Mouse (Mus musculus) cerebellum, adult 2 months (tissue): ENCODE data around the gene Gnai3.

Experiments used
- CTCF ChIP-seq: fragments of 200-500 bp; IDR thresholded peaks from 2 replicates; pipeline ENCODE4 v1.5.1; 2011; ENCODE audit warnings: low read depth, mild to moderate bottlenecking, control low read depth, low read length, moderate library complexity, borderline replicate concordance; ENCODE audit not compliant: insufficient read depth
- POLR2A ChIP-seq: fragments of 200-500 bp; IDR thresholded peaks from 2 replicates; pipeline ENCODE4 v1.6.1; 2011; ENCODE audit warnings: low read length, control low read depth, borderline replicate concordance; ENCODE audit not compliant: insufficient read depth

DNA sequence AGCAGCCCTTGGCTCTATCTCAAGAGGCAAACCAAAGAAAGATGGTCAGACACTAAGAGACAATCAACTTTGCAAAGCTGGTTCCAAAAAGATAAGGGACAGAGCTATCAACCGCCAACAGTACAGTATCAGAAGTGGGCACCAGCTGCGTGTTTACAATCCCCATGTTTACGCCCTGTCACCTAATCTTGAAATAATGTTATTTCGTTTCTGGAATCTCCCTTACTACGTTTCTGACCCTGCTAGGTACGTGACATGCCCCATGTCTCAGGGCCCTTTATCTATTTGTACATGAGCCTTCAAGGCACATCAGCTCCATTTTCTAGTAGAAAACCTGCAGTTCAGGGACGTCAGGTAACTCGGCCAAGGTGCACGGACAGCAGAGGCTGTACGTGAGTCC, 49.2 kb downstream of the Gnai3 start:
- no peak for TF ChIP-seq CTCF
- TF ChIP-seq POLR2A, result no peak
